Mouse (Mus musculus): ENCODE data around the gene R3hdm4.

DNA sequence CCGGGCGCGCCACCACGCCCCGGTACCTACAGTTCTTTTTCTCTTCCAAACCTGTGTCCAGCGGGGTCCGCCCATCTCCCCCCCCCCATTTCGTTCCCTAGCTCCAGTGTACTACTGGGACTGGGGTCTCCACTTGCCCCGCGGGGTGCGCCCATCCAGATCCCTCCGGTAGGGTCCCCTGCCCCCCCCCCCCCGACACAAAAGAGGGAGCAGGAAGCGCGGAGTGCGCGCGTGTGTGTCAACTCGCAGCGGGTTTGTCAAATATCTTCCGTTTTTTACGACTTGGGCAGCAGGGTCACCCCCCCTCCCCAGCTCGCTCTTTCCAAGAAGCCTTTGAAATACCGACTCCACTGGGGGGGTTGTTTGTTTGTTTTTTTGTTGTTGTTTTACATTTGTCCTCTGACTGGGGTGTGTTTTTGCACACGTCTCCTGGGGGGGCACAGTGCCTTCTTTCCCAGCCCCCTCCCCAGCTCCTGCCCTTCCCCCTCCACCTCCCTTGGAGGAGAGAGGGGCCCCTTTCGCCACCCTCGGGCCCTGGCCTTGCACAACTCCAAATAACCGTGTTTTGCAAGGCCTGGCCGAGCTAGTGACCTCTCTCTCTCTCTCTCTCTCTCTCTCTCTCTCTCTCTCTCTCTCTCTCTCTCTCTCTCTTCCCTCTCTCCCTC is 7.2 kb upstream of the R3hdm4 start:
- TF ChIP-seq CTCF (IDR thresholded peaks at IDR 0.05; ENCODE audit: low read depth, low read length) (no peak), POLR2A (IDR thresholded peaks at IDR 0.05; ENCODE audit: extremely low read depth, insufficient read depth, low read length) (no peak)

Data from liver, adult 2 months (tissue).